ENCODE assay signal across 7 mouse cellular contexts in genomic region chr9:85842351-85843011, GRCm38 (mm10). TPM values are rescaled to one million over a fixed set of nuclear protein-coding genes. Genes with fewer than 3 reads are reported as not detected.
A peak's percentile ranks its signal among the peaks of the same experiment; 100 is the strongest.
DNase-seq lines count a peak whose midpoint lies in the region; ATAC-seq and TF ChIP-seq lines count a peak whose summit lies in the region.

Tpbg (plus strand) TSS chr9:85842380.

- H3K27me3 ChIP-seq in forebrain, embryonic 14.5 days (replicated peaks; ENCODE audit: control insufficient read depth, insufficient read depth, low read length), result peaks cover 4% of the 10 kb centered on the region; the same call in 1 of the 2 replicates
- H3K27me3 ChIP-seq in megakaryocyte, embryonic 14.5 days (replicated peaks), result peaks cover 70% of the 10 kb centered on the region
- H3K27me3 ChIP-seq in stomach, embryonic 15.5 days (replicated peaks), result peaks cover 5% of the 10 kb centered on the region; the same call in 1 of the 2 replicates

- under 1% methylated on average over 39 of the region's 39 CpGs for WGBS in bone marrow, adult 2 months
- WGBS in forebrain, embryonic 14.5 days, result 1% methylated on average over 39 of the region's 39 CpGs
- under 1% methylated on average over 32 of the region's 39 CpGs for WGBS in stomach, embryonic 15.5 days

- peak within 1 kb of the TSS; percentile 15 for H3K4me3 ChIP-seq in bone marrow, adult 2 months (replicated peaks; ENCODE audit: control insufficient read depth, low read depth, low read length)
- H3K4me3 ChIP-seq in forebrain, embryonic 14.5 days (ENCODE audit: low read depth, low read length), result peak within 1 kb of the TSS; percentile 70
- H3K4me3 ChIP-seq in megakaryocyte, embryonic 14.5 days (replicated peaks), result peak within 1 kb of the TSS; percentile 90
- peak within 1 kb of the TSS; percentile 69 for H3K4me3 ChIP-seq in stomach, embryonic 15.5 days (replicated peaks)

- H3K4me1 ChIP-seq in bone marrow, adult 2 months (ENCODE audit: control insufficient read depth, insufficient read depth, low read length), result no peaks in the 10 kb centered on the region
- H3K4me1 ChIP-seq in forebrain, embryonic 14.5 days (ENCODE audit: control insufficient read depth, insufficient read depth, low read length), result peaks cover 10% of the 10 kb centered on the region
- peaks cover 30% of the 10 kb centered on the region for H3K4me1 ChIP-seq in megakaryocyte, embryonic 14.5 days
- H3K4me1 ChIP-seq in stomach, embryonic 15.5 days, result 0 out of 2 replicates have a peak, but pooled peaks cover 9% of the 10 kb centered on the region

- peak; percentile 78 for DNase-seq in NIH3T3 (ENCODE audit: low read depth)
- peak; percentile 68 for DNase-seq in forebrain, embryonic 14.5 days (ENCODE audit: low spot score)
- peak in 1 of 2 experiments; percentile 36 for DNase-seq in left cerebral cortex, postnatal 14 days (ENCODE audit: low spot score in 2 of 2)

- ATAC-seq in forebrain, embryonic 14.5 days, result peak; percentile 79
- ATAC-seq in hematopoietic stem cell, adult 5-6 weeks (replicated peaks in 1 of 2; ENCODE audit: insufficient read depth in 1 of 2, low FRiP score in 2 of 2, low TSS enrichment in 1 of 2, low read depth in 1 of 2, poor library complexity in 2 of 2, severe bottlenecking in 2 of 2), result peak; percentile 26 to 47; a peak in 3 of 4 replicates
- ATAC-seq in stomach, embryonic 15.5 days (ENCODE audit: insufficient read depth, low FRiP score, low read depth), result peak; percentile 77

- intact Hi-C loops in left cerebral cortex, postnatal 14 days (cut with DNase I), result loop anchor here (2.0 kb wide), 1 partner anchor 606 kb away; no protein-coding TSS in a partner anchor

- H3K27ac ChIP-seq in bone marrow, adult 2 months (ENCODE audit: control insufficient read depth, insufficient read depth, low read depth, low read length, poor library complexity), result no peak within 1 kb of the TSS
- peak within 1 kb of the TSS; percentile 71 for H3K27ac ChIP-seq in forebrain, embryonic 14.5 days (ENCODE audit: low read depth, low read length)
- H3K27ac ChIP-seq in stomach, embryonic 15.5 days, result peak within 1 kb of the TSS; percentile 73

- TF ChIP-seq POLR2A in bone marrow, adult 2 months (IDR thresholded peaks at IDR 0.05; ENCODE audit: borderline replicate concordance, control insufficient read depth, low read depth, low read length), result no peak

- no peak for TF ChIP-seq CTCF in bone marrow, adult 2 months (IDR thresholded peaks at IDR 0.05; ENCODE audit: control insufficient read depth, insufficient read depth, low read length)

- peaks cover 2% of the 10 kb centered on the region; the same call in 1 of the 2 replicates for H3K36me3 ChIP-seq in forebrain, embryonic 14.5 days (ENCODE audit: control insufficient read depth, insufficient read depth, low read length)
- H3K36me3 ChIP-seq in megakaryocyte, embryonic 14.5 days (replicated peaks; ENCODE audit: low read length), result no peaks in the 10 kb centered on the region
- H3K36me3 ChIP-seq in stomach, embryonic 15.5 days, result no peaks in the 10 kb centered on the region

- H3K9ac ChIP-seq in forebrain, embryonic 14.5 days (ENCODE audit: low read length), result peak within 1 kb of the TSS; percentile 75
- peak within 1 kb of the TSS; percentile 52 for H3K9ac ChIP-seq in stomach, embryonic 15.5 days

- H3K9me3 ChIP-seq in forebrain, embryonic 14.5 days (replicated peaks; ENCODE audit: control insufficient read depth, low read length), result no peaks in the 10 kb centered on the region
- peaks cover 7% of the 10 kb centered on the region for H3K9me3 ChIP-seq in megakaryocyte, embryonic 14.5 days
- no peaks in the 10 kb centered on the region for H3K9me3 ChIP-seq in stomach, embryonic 15.5 days

- peak within 1 kb of the TSS; percentile 94 for H3K4me2 ChIP-seq in forebrain, embryonic 14.5 days (ENCODE audit: low read length)
- H3K4me2 ChIP-seq in stomach, embryonic 15.5 days, result peak within 1 kb of the TSS; percentile 99

RNA-seq across cellular contexts. Expression of gene Tpbg, which starts in this region (rescaled TPM):
- 1.7 TPM in 1 of 2 replicates, not detected in the other for polyA plus RNA-seq in bone marrow, adult 2 months (2011; ENCODE audit: insufficient read depth, insufficient read length, low replicate concordance, missing spikeins)
- polyA plus RNA-seq in forebrain, embryonic 14.5 days (2014; fragmentation: Nextera tagmentation; extraction: Ambion mirVana), result 14.5 and 15.5 TPM in 2 replicates
- 0.30 TPM in 1 of 2 replicates, not detected in the other for total RNA-seq in hematopoietic stem cell, adult 5-6 weeks (2017)
- 10 to 100 TPM; 28.0 to 37.1 TPM for total RNA-seq in left cerebral cortex, postnatal 14 days (2021)
- not detected in 2 replicates for polyA plus RNA-seq in megakaryocyte, embryonic 14.5 days (2012; ENCODE audit: insufficient read depth, low replicate concordance)
- polyA plus RNA-seq in stomach, embryonic 15.5 days (2015; fragmentation: Nextera tagmentation; extraction: Ambion mirVana), result 9.8 and 10.1 TPM in 2 replicates

Comparison
In these comparisons a context has a peak if more than half of its experiments do, and no peak if none do; other contexts are left out.
1. RNA of gene Tpbg (total RNA-seq): 28.0 to 37.1 TPM in left cerebral cortex, postnatal 14 days; 0.30 TPM in hematopoietic stem cell, adult 5-6 weeks; every median in the first group is over 10 times any median in the second.
2. Peak in ATAC-seq in hematopoietic stem cell, adult 5-6 weeks; RNA of the gene not detected or under 1 TPM.
3. H3K4me3 ChIP-seq: peak in every context shown above with its lines; median percentile 90 in megakaryocyte, embryonic 14.5 days; 70 in forebrain, embryonic 14.5 days; 69 in stomach, embryonic 15.5 days; 15 in bone marrow, adult 2 months.
4. Peak in every context shown above with its lines, with median percentiles within 50 percentile points of each other: ATAC-seq.